Mouse (Mus musculus): ENCODE data around the gene Fam90a1a. TPM values are rescaled to one million over a fixed set of nuclear protein-coding genes. Genes with fewer than 3 reads are reported as not detected.

Fam90a1a gene
- not detected in 2 replicates for polyA plus RNA-seq (2015; fragmentation: Nextera tagmentation; extraction: Ambion mirVana)

DNA sequence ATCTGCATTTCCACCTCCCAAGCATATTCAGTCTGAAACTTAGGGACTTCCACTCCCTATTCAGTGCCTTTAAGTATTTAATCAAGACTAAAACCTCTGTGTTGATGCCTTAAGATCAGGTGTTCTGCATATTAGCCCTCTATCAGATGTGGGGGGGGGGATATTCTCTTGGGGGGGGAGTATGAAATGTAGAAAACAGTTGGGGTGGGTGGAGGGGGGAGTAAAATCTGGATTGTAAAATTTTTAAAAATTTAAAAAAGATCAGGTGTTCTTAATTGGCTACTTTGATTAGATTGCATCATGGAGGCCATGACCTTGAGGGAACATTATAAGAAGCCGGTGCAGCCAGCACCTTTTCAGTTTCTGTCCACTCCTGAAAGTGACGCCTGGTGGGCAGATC lies at the start of gene Fam90a1a:
Gene Fam90a1a, plus strand, starts transcription at position 301 of the 400 bp plus-strand sequence.

GRCm38 (mm10) chr8:21932610-21933009 lies 25.9 kb upstream of the Fam90a1a start, which contains the start of gene Defb15:
TSS of gene Defb15 (minus strand) at chr8:21932710.

DNA sequence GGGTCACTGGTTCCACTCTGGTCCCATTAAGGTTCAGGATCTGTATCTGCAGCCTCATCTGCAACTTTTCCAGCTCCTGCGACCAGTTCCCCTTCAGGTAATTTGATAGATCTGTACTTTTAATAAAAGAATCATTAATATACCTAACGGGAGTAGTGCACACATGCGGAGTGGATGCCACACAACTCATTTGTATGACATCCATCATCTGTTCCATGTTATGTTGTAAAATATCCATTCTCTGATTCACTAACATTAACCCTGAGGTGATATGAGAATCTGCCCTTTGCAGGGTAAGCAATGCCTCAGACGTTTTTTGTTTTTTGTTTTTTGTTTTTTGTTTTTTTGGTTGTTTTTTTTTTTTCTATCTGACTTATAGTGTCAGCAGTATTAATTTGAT lies 20.5 kb upstream of the Fam90a1a start, which contains the start of gene Defb35:
Gene Defb35, plus strand, starts transcription at position 301 of the 400 bp plus-strand sequence.

GRCm38 (mm10) chr8:21946462-21946861 lies 12.1 kb upstream of the Fam90a1a start, which contains the start of gene Defb13:
TSS of gene Defb13 (plus strand) at chr8:21946762.

DNA sequence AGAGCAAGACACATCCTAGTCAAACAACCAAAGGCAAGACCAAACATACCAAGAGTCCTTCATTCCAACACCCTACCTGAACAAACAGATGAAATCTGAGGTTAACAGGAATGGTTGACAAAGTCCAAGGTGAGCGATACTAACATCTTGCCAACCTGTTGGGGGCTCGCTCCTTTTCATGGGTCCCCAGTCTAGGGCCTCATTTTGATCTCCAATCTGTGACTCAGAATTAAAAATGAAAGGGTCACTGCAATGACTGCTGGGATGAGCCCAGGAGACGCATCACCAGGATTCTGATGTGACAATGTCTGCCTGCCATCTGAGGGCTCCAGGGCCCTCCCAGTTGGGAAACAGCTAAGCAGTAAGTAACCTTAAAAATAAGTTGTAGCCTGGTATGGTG lies 11.0 kb downstream of the Fam90a1a start, which contains the start of gene Ccdc70:
Gene Ccdc70, plus strand, starts transcription at position 301 of the 400 bp plus-strand sequence.

Other genes with a start within 250 kb of the Fam90a1a start
- not detected in 2 replicates for gene Defa24, start 224.2 kb upstream of the Fam90a1a start, polyA plus RNA-seq (2015; fragmentation: Nextera tagmentation; extraction: Ambion mirVana)
- not detected in 2 replicates for gene Defb50, start 135.2 kb upstream of the Fam90a1a start, polyA plus RNA-seq (2015; fragmentation: Nextera tagmentation; extraction: Ambion mirVana)
- gene Defb2, start 118.8 kb upstream of the Fam90a1a start, polyA plus RNA-seq (2015; fragmentation: Nextera tagmentation; extraction: Ambion mirVana), result not detected in 2 replicates
- gene Defb10, start 99.8 kb upstream of the Fam90a1a start, polyA plus RNA-seq (2015; fragmentation: Nextera tagmentation; extraction: Ambion mirVana), result not detected in 2 replicates
- gene Defb9, start 73.3 kb upstream of the Fam90a1a start, polyA plus RNA-seq (2015; fragmentation: Nextera tagmentation; extraction: Ambion mirVana), result not detected in 2 replicates
- gene Defb11, start 52.3 kb upstream of the Fam90a1a start, polyA plus RNA-seq (2015; fragmentation: Nextera tagmentation; extraction: Ambion mirVana), result not detected in 2 replicates
- gene Defb15, start 26.0 kb upstream of the Fam90a1a start, polyA plus RNA-seq (2015; fragmentation: Nextera tagmentation; extraction: Ambion mirVana), result not detected in 2 replicates
- gene Defb35, start 20.4 kb upstream of the Fam90a1a start, polyA plus RNA-seq (2015; fragmentation: Nextera tagmentation; extraction: Ambion mirVana), result not detected in 2 replicates
- gene Defb13, start 12.0 kb upstream of the Fam90a1a start, polyA plus RNA-seq (2015; fragmentation: Nextera tagmentation; extraction: Ambion mirVana), result not detected in 2 replicates
- not detected in 2 replicates for gene Ccdc70, start 11.1 kb downstream of the Fam90a1a start, polyA plus RNA-seq (2015; fragmentation: Nextera tagmentation; extraction: Ambion mirVana)
- 1.9 TPM in 2 replicates for gene Atp7b, start 101.6 kb downstream of the Fam90a1a start, polyA plus RNA-seq (2015; fragmentation: Nextera tagmentation; extraction: Ambion mirVana)
- 30.4 and 32.2 TPM in 2 replicates for gene Alg11, start 102.0 kb downstream of the Fam90a1a start, polyA plus RNA-seq (2015; fragmentation: Nextera tagmentation; extraction: Ambion mirVana)
- 0.75 and 0.98 TPM in 2 replicates for gene Nek5, start 166.3 kb downstream of the Fam90a1a start, polyA plus RNA-seq (2015; fragmentation: Nextera tagmentation; extraction: Ambion mirVana)
- 5.3 and 5.8 TPM in 2 replicates for gene Nek3, start 207.7 kb downstream of the Fam90a1a start, polyA plus RNA-seq (2015; fragmentation: Nextera tagmentation; extraction: Ambion mirVana)
- gene Ckap2, start 227.1 kb downstream of the Fam90a1a start, polyA plus RNA-seq (2015; fragmentation: Nextera tagmentation; extraction: Ambion mirVana), result 7.7 and 9.5 TPM in 2 replicates
- gene Vps36, start 234.1 kb downstream of the Fam90a1a start, polyA plus RNA-seq (2015; fragmentation: Nextera tagmentation; extraction: Ambion mirVana), result 38.9 and 40.4 TPM in 2 replicates